ENCODE assay signal across 21 mouse cellular contexts in the genomic region with DNA sequence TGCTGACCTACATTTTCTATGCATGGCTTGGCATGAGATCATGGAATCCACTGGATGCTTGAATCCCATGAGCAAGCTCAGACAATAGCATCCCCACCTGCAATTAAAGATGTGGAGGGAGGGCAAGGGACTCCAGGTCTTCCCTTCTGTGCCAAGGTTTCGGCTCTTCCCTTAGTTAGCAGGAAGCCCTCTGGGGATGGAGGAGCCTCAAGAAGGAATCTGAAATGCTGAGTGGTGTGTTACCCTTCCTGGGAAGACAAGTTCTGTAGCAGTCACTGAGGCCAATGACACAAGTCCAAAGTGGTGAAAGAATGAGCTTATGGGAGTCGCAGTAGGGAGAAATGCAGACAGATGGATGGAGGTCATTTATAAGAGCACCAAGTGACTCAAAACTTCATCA.
A peak's percentile ranks its signal among the peaks of the same experiment; 100 is the strongest.
DNase-seq lines count a peak whose midpoint lies in the region; ATAC-seq and TF ChIP-seq lines count a peak whose summit lies in the region.
"Had no signal": no experiment of that assay in that cellular context is flagged by ENCODE, and none has a peak within 500 bp of the region (broad histone marks: within the 10 kb centered on the region; RNA-seq: fewer than 3 reads in every experiment).

No protein-coding gene starts in this region.

- 83% methylated on average over 2 of the region's 2 CpGs for whole genome bisulfite sequencing in midbrain, embryonic 11.5 days
- 94% methylated on average over 2 of the region's 2 CpGs for WGBS in midbrain, embryonic 14.5 days

- H3K4me3 ChIP-seq in left cerebral cortex, adult 2 months, result no peak overlapping the region
- no peak overlapping the region for H3K4me3 ChIP-seq in midbrain, embryonic 11.5 days (ENCODE audit: low read depth, low read length)
- H3K4me3 ChIP-seq in midbrain, embryonic 14.5 days (replicated peaks; ENCODE audit: low read depth, low read length), result no peak overlapping the region

- H3K9me3 ChIP-seq in midbrain, embryonic 11.5 days (ENCODE audit: control insufficient read depth, low read length), result no peaks in the 10 kb centered on the region
- no peaks in the 10 kb centered on the region for H3K9me3 ChIP-seq in midbrain, embryonic 14.5 days (ENCODE audit: control insufficient read depth, low read length)

- H3K27ac ChIP-seq in left cerebral cortex, adult 2 months, result peak overlapping the region; percentile 70; the same call in 1 of the 2 replicates
- no peak overlapping the region for H3K27ac ChIP-seq in midbrain, embryonic 11.5 days (ENCODE audit: low read depth, low read length)
- no peak overlapping the region for H3K27ac ChIP-seq in midbrain, embryonic 14.5 days (replicated peaks; ENCODE audit: low read depth, low read length)

- H3K4me2 ChIP-seq in midbrain, embryonic 11.5 days, result no peak overlapping the region
- H3K4me2 ChIP-seq in midbrain, embryonic 14.5 days (ENCODE audit: low read length), result no peak overlapping the region

- intact Hi-C loops in heart, postnatal 10 days (cut with DNase I), result no loop called here
- intact Hi-C loops in left cerebral cortex, adult 2 months (cut with DNase I), result loop anchor here (5.0 kb wide), 1 partner anchor 211 kb away; no protein-coding TSS in a partner anchor

- TF ChIP-seq CTCF in left cerebral cortex, adult 2 months (IDR thresholded peaks at IDR 0.05), result no peak

- ATAC-seq in midbrain, embryonic 11.5 days (ENCODE audit: low FRiP score), result no peak
- ATAC-seq in midbrain, embryonic 14.5 days (ENCODE audit: low FRiP score, low TSS enrichment), result no peak
- ATAC-seq: activated CD4-positive, CD25-positive, alpha-beta regulatory T cell, adult 4 months; CD4-positive, CD25-positive, alpha-beta regulatory T cell, adult 4 months; Patski had no signal

- peak; percentile 68 for DNase-seq in heart, adult 11 months
- no peak for DNase-seq in heart, postnatal 10 days
- no peak for DNase-seq in left cerebral cortex, adult 2 months (ENCODE audit: extremely low spot score in 1 of 2, low spot score in 2 of 2)
- no peak for DNase-seq in left cerebral cortex, adult 9 months (ENCODE audit: low spot score in 2 of 2)
- DNase-seq in midbrain, embryonic 11.5 days (ENCODE audit: low spot score, missing footprints), result peak; percentile 73
- DNase-seq in midbrain, embryonic 14.5 days, result no peak
- DNase-seq: adrenal gland, adult 2 months; adrenal gland, adult 8-10 months; adrenal gland, postnatal 10 days; adrenal gland, postnatal 14 days; adrenal gland, postnatal 25 days; adrenal gland, postnatal 36 days; B cell, adult 2 months; cerebellum, adult 11 months; cerebellum, adult 11-12 months; cerebellum, adult 18-20 months had no signal

- peaks cover 11% of the 10 kb centered on the region; the same call in 1 of the 2 replicates for H3K4me1 ChIP-seq in midbrain, embryonic 11.5 days (ENCODE audit: control insufficient read depth, insufficient read depth, low read length)
- H3K4me1 ChIP-seq in midbrain, embryonic 14.5 days (ENCODE audit: control insufficient read depth, insufficient read depth, low read length), result peaks cover 15% of the 10 kb centered on the region

- no peak overlapping the region for H3K9ac ChIP-seq in midbrain, embryonic 11.5 days (ENCODE audit: low read length)
- no peak overlapping the region for H3K9ac ChIP-seq in midbrain, embryonic 14.5 days (replicated peaks; ENCODE audit: low read length)

- H3K27me3 ChIP-seq in midbrain, embryonic 11.5 days (ENCODE audit: control insufficient read depth, insufficient read depth, low read length), result peaks cover 2% of the 10 kb centered on the region
- peaks cover 4% of the 10 kb centered on the region; the same call in 1 of the 2 replicates for H3K27me3 ChIP-seq in midbrain, embryonic 14.5 days (ENCODE audit: control insufficient read depth, insufficient read depth, low read length)
- H3K27me3 ChIP-seq: CH12.LX, Patski had no signal

- H3K36me3 ChIP-seq in midbrain, embryonic 11.5 days (ENCODE audit: control insufficient read depth, insufficient read depth, low read length), result no peaks in the 10 kb centered on the region
- no peaks in the 10 kb centered on the region for H3K36me3 ChIP-seq in midbrain, embryonic 14.5 days (ENCODE audit: control insufficient read depth, insufficient read depth, low read length)
- H3K36me3 ChIP-seq: G1E had no signal

Comparison
In these comparisons a context has a peak if more than half of its experiments do, and no peak if none do; other contexts are left out.
1. DNase-seq: peak in heart, adult 11 months (single experiment) and midbrain, embryonic 11.5 days (single experiment); none in heart, postnatal 10 days (0 of 2), left cerebral cortex, adult 2 months (0 of 2), left cerebral cortex, adult 9 months (0 of 2) and midbrain, embryonic 14.5 days (single experiment).